Mouse (Mus musculus) neural tube, embryonic 10.5 days (tissue): Measurements from ENCODE around the gene Wfdc9.
"Not testable (repeated sequence)": the region's sequence is repeated elsewhere in the genome, so short reads cannot be mapped to it uniquely, and the experiment has no call there.

Source experiments
- DNase-seq: peaks from one replicate; pipeline ENCODE4 v3.0.0-alpha.2; 2017; ENCODE audit warnings: low spot score; ENCODE audit errors: extremely low spot score

Wfdc9 gene

DNA sequence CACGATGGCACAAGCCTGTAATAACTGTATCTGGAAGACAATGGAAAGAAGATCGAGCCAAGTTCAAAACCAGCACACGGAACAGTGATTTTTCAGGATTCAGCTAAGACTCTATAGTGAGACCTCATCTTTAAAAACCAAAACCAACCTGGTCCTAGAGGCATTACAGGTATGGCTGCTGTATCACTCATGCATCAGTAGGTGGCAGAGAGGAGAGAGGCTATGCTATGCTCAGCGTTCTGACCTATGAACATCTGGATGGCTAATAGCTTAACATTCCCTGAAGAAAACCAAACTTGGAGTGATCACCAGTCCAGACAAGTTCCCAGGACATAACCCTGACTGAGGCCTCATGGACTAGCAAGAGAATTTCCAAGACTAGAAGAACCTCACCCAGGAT, 34.6 kb downstream of the Wfdc9 start:
- no peak for DNase-seq

DNA sequence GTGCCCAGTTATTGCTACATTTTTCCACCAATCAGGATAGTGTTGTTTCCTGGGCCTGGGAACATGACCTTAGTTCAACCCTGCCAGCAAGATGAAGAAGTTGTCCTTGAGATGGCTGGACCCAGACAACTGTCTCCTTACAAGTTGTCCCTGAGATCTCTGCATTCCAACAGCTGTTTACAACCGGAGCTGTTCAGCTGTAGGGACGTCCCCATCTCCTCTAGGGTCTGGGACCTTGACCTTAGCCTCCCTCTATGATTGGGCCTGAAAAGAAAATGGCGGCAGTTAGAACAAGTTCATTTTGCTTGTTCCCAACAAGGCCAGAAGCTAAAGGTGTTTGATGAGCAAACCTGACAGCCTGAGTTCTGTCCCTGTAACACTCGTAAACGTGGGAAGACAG, 37.3 kb downstream of the Wfdc9 start:
- no peak for DNase-seq

DNA sequence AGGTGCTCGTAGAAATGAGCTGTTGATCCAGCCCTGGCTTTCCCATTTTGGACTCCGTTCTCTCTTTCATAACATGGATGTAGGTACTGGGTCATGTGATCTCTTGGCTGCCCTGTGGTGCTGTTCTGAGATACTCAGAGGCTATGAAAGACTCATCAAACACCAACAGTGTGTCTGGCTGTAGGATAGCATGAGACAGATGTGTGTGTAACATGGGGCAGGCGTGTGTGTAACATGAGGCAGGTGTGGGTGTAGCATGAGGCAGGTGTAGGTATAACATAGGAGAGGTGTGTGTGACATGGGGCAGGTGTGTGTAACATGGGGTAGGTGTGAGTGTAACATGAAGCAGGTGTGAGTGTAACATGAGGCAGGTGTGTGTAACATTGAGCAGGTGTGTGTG, 41.0 kb downstream of the Wfdc9 start:
- no peak for DNase-seq

DNA sequence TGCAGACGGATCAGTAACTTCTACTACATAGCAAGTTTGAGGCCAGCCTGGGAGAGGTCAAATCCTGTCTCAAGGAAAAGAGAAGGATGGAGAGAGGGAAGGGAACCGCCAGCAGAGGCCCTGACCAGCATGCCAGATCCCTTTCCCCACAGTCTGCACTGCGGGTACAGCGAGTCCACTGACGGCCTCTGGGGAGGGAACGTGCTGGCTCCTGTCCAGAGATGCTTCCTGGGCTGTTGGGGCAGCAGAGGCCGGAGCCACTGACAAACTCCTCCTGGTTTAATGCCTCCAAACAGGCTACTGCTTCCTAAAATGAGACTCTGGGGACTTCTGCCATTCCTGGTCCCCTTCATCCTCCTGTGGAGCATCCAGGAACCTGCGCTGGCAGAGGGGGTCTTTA, 42.9 kb downstream of the Wfdc9 start, which contains the start of the genes Wfdc6b and Wfdc8:
Wfdc6b (plus strand) TSS at position 52 of the 400 bp plus-strand sequence.
Wfdc8 (minus strand) TSS at position 156 of the 400 bp plus-strand sequence.
- not testable (repeated sequence) for DNase-seq

- DNase-seq = no peak
These were observed 47.6 kb downstream of the Wfdc9 start for GRCm38 (mm10) chr2:164608781-164609180.

DNA sequence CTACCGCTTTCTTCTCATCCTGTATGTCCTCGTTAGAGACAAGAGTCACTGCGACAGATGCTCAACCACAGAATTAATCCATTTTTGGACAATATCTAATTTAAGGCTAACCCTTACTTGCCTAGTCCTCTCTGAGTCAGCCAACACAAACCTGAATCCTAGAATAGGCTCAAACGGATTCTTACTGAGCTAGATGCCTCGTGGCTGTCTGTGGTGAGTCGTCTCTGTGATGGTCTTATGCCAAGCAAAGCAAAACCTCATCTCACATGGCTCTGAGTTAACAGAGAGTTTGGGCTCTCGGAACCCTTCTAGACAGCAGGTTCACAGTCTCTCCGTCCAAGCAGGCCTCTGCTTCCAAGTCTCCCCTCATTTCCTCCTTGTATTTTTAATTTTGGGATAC, 52.0 kb downstream of the Wfdc9 start:
- no peak for DNase-seq

GRCm38 (mm10) chr2:164603482-164603881, 52.9 kb downstream of the Wfdc9 start:
- no peak for DNase-seq

DNA sequence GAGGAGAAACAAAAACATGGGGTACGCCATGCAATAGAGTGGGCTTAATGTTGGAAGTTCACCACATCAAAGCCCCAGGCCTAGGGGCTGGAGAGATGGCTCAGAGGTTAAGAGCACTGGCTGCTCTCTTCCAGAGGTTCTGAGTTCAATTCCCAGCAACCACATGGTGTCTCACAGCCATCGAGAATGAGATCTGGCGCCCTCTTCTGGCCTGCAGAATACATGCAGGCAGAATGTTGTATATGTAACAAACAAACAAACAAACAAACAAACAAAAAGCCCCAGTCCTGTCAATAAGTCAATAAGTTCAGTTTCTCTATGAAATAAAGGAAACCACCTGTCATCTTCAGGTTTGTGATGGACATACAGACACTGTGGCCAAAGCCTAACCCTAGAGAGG, 56.2 kb downstream of the Wfdc9 start:
- DNase-seq = no peak
